Mouse (Mus musculus) kidney, postnatal 4 days (tissue): ENCODE data around the gene Cxadr.

Experiments
- DNase-seq, 2 experiments: peaks; one replicate each; pipeline ENCODE4 v3.0.0; 2021; ENCODE audit warnings: mixed read lengths in 2 of 2

Gene Cxadr

DNA sequence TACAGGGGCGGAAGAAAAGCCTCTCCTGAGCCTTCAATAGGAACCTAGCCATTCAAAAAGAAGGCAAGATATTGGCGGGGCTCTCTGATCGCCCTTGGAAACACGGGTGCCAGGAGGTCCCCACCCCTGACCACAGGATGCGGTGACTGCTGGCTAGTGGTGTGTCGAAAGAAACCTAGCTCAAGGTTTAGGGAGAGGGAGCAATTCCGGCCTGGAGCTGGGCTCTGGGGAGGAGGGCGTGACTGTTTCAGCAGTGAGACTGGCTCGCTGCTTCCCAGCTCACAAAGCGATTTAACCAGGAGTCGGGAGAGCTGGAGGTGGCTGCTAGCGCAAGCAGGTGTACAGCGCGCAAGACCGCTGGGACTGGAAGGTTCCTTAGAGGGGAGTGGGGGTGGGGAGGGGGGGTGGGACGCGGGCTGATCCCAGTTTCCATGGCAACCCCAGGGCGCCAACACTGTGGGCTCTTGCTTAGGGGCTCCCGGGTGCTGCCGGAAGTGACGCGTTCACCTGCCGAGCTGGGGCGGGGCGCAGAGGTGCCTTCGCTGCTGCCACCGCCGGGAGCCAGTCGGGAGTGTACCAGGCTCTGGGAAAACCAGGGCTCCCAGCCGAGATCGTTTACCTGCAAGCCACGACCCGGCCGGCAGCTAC is at the start of gene Cxadr:
Gene Cxadr (plus strand): TSS at position 307 of the 648 bp plus-strand sequence.
- DNase-seq: peak; percentile 85 to 91

DNA sequence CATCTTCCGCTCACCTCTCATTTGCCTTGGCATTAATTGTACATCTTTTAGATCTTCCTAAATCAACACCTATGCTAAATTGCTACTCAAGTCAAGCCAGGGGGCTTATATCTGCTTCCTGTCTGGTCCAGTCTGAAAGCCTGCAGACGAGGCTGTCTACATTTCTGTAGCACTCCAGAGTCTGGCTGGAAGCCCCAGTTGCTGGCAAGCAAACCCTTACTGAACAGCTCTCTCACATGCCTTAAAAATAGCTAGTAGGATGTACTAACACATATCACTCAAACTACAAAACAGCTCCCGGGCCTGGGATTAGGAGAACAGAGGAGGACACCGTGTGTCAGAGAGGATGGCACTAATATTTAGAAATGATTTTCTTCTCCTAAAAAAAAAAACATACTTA is 42.3 kb upstream of the Cxadr start:
- DNase-seq: peak in 1 of 2 experiments; percentile 11

GRCm38 (mm10) chr16:78260070-78260879 is 41.0 kb upstream of the Cxadr start:
- no peak for DNase-seq

DNA sequence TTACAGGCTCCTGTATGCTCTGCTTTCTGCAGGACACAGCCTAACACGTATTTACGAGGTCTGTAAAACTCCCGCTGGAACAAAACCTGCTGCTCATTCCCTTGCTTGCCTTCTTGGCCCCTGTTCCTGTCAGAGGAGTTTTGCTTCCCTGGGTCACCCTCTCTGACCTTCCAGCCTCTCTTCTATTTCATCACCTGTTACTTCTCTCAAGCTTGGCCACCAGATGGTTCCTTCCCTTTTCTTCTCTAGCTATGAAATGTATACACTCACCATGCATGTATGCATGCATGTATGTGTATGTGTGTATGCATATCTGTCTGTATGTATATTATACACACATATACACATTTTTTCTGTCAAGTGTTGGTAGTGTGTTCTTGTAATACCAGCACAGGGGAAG is 39.8 kb upstream of the Cxadr start:
- no peak for DNase-seq

DNA sequence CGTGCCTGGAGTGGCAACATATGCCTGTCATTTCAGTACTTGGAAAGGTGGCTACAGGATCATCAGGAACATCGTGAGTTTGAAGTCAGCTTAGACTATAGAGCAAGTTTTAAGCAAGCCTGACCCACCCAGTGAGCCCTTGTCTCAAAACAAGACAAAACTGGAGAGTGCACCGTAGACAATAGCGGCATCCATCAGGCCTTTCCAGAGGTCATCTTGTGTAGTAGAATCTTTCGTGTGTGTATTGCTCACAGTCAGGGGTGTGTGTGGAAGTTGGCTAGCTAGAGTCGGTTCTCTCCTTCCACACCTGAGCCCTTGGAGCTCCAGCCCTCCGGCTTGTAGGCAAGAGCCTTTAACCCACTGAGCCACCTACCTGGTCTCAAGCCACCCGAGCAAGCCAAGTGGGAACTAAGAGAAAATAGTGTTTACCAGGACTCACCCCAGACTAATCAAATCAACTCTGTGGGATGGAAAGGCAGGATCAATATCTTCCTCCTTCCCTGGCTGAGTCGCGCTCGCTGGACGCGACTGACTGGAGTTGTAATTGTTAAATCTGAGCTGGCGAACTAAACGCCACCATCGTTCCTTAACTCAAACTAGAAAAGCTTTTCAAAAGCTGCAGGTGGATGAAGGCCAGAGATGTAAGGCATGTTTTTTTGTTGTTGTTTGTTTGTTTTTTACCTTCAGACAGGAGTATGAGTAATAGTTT is 36.7 kb upstream of the Cxadr start:
- peak; percentile 12 to 28 for DNase-seq

GRCm38 (mm10) chr16:78265151-78265590 is 36.1 kb upstream of the Cxadr start:
- peak; percentile 61 to 80 for DNase-seq

DNA sequence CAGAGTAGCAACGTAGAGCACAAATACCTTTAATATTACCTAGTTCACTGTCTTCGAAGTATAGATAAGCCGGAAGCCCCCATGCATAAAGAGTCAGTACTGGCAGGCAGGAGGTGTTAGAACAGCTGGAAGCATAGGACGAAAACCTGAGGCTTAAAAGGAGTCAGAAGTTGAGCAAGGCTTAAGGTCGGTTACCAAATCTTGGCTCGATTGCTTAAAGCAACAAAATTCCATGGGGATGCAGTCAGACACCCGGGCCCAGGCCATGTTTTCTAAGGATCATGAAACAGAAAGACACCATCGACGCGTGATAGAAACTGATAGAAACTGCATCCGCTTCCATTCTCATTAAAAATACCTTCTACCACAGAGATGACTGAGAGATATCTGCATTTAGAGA is 35.5 kb upstream of the Cxadr start:
- no peak for DNase-seq

DNA sequence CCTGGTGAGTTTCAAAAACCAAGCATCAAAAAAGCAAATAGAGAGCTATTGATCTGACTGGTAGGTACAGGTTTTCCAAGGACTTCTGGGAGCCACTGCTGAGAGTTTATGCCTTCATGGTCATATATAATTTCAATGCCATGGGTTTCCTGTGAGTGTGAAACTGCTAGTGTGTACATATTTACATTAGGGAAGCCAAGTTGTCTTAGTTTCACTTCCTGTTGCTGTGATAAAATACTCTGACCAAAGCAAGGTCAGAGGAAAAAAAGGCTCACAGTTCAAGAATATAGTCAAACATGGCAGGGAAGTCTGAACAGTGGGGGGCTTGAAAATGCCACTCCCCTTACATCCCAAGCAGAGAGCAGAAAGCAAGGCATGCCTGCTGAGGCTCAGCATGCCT is 33.8 kb upstream of the Cxadr start:
- no peak for DNase-seq

GRCm38 (mm10) chr16:78268167-78268566 is 33.1 kb upstream of the Cxadr start:
- no peak for DNase-seq

DNA sequence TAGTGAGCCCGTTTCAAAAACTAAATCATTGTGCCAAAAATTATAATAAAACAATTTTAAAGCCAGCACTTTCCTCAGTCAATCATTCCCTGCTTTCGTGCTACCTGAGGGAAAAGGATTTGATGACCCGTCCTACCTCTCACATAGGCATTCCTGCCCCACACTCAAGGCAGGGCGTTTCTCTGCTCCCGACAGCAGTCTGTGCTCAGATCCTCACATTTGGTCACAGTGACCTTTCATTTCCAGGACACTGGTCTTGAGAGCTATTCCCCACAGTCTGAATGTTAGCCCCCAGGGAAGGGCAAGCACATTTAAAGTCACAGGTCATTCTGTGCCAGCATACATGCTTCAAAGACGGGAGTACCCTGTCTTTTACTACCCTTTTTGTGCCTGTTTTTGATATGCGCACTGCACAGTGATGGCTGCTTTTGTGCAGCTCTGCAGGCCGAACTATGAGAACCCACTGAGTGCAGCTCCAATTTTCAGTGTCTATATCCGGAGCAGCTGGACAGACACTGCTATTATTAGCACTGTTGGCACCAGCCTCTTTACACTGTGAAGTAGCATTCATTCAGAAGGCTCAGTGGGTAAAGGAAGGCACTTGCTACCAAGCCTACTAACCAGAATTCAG is 26.3 kb upstream of the Cxadr start:
- DNase-seq: no peak

DNA sequence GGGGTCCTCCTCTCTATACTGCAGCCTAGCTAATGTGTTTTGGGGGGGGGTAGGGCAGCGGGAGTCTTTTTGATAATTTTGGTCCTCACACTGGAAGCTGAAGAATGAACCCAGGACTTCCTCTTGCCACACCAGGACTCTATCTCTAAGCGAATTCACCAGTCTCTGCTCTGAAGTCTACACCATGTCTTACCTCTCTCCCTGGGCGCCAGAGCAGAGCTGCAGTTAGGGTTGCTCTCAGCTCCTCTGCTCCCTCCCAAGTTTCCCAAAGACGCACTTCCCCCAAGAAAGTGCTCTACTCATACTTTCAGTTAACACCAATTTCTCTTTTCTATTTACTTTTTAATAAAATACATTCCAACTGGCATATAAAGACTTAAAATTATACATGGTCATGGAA is 23.7 kb upstream of the Cxadr start:
- no peak for DNase-seq

GRCm38 (mm10) chr16:78280093-78280881 is 21.0 kb upstream of the Cxadr start:
- no peak for DNase-seq

DNA sequence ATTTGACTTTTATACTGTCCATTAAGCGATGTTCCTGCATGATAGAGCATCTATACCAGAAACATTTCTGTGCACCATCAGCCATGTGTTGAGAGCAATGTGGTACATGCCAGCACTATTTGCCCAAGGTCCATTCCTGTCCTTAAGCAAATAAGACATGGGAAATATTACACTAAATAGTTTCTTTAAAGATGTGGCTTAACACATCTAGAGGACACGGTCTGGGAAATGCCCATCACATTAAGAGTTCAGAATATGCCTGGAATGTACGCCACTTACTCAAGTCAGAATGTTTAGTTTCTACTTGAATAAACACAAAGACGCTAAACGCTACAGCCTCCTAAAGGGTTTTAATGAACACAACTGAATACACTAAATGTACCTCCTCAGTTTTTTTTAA is 18.1 kb upstream of the Cxadr start:
- no peak for DNase-seq

- no peak for DNase-seq
Measured at GRCm38 (mm10) chr16:78294051-78294450, 7.2 kb upstream of the Cxadr start.

GRCm38 (mm10) chr16:78294606-78295275 is 6.5 kb upstream of the Cxadr start:
- no peak for DNase-seq

GRCm38 (mm10) chr16:78295601-78296000 is 5.7 kb upstream of the Cxadr start:
- DNase-seq: no peak

- DNase-seq: no peak
Measured at GRCm38 (mm10) chr16:78296114-78296513, 5.2 kb upstream of the Cxadr start.

DNA sequence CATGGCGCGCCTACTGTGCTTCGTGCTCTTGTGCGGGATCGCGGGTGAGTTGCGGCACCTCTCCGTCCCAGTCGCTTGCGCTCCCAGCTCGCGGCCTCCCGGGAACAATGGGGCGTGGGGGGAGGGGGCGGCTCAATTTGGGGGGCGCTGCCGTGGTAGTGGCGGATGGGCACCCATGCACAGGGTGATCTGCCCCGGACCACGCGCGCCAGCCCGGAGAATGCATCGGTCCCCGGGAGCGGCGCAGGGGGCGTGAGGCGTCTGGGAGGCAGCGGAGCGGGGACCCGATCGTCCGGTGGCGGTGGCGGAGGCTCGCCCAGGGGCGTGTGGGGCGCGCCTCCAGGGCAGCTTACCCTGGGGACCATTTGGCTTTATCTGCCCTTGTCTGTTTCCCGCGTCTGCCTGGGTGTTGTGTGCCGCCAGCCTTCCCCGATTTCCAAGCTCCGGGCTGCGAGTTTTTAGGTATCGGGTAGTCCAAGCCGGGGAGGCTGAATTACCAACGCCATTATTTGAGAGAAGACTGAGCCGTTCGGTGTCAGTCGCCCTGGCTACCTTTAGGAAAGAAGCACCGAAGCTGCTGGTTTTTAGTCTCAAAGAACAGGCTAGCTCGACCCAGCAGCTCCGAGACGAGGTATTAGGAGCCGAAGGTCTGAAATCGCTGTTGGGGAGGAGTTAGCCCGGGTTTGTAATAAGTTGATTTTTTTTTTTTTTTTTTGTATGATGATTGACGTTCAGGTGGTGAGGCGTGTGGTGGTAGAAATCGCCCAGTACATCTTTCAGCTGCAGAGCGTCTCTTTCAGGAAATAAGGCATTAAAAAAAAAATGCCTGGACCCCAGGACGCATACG is 765 bp downstream of the Cxadr start:
- peak; percentile 46 to 67 for DNase-seq

- peak; percentile 45 to 49 for DNase-seq
Measured at GRCm38 (mm10) chr16:78302678-78303050, 1.4 kb downstream of the Cxadr start.

DNA sequence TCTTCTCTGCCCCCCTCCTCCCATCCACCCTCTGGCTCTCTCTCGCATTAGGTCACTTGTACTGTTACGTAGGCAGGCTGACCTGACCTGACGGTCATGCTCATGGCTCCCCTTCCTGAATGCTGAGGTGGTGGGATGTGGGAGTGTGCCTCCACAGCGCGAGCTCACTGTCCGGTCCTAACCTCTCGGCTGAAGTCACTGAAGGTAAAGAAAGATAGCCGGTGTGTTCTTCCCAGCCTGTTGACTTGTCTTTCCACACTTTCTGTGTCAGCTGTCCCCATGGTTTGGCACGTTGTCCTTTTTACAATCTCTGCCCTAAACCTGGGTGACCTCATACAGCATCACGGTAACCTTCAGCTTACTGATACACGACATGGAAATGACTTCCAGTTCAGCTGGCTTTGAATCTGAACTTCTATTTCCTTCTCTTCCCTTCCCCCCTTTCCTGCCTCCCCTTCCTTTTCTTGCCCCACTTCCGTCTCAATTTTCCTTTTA is 4.4 kb downstream of the Cxadr start:
- no peak for DNase-seq

DNA sequence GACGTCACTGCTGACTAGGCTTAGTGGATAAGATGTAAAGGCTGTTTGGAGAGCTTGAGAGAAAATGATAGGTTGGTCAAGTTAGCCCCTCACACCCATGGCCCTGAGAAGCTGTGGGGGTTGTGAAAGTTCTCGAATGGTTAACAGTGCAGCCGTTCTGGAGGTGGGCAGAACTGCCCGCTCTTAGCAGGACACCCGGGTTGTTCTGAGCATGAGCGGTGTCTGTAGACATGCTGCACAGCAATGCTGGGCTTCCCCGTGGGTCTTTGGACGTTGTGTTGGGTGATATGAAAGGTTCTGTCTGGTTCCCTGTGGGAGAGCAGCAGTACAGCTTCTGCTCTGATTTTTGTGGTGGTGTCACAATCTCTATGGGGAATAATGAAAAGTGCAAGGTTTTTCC is 5.3 kb downstream of the Cxadr start:
- no peak for DNase-seq
